Mouse (Mus musculus): ENCODE measurements around the gene Tox3. TPM values are rescaled to one million over a fixed set of nuclear protein-coding genes. Genes with fewer than 3 reads are reported as not detected.

The Tox3 gene
- 1.4 and 8.1 TPM in 2 replicates for polyA plus RNA-seq (2012; rRNA removed; ENCODE audit: low replicate concordance)

GRCm38 (mm10) chr8:90348178-90348925 is at the start of gene Tox3:
Gene Tox3, minus strand, starts transcription at chr8:90348343.

Measured in subcutaneous adipose tissue, adult 2 months (tissue).